Mouse (Mus musculus): Measurements from ENCODE around the gene Tmco5. TPM values are rescaled to one million over a fixed set of nuclear protein-coding genes. Genes with fewer than 3 reads are reported as not detected.
"Not testable (repeated sequence)": the region's sequence is repeated elsewhere in the genome, so short reads cannot be mapped to it uniquely, and the experiment has no call there.

Gene Tmco5
- polyA plus RNA-seq, 1 experiment from 2014 or later, result not detected

- Histone ChIP-seq H3K9ac (no peak overlapping the region), H3K27ac (no peak overlapping the region), H3K4me1 (replicated peaks) (peaks cover 10% of the 10 kb centered on the region), H3K4me2 (no peak overlapping the region), H3K36me3 (no peaks in the 10 kb centered on the region), H3K27me3 (no peaks in the 10 kb centered on the region), H3K9me3 (replicated peaks) (no peaks in the 10 kb centered on the region), H3K4me3 (no peak overlapping the region)
- WGBS, result 85% methylated on average over 7 of the region's 7 CpGs
- ATAC-seq (replicated peaks; ENCODE audit: insufficient number of reproducible peaks, insufficient read depth, low FRiP score, low read depth), result no peak
These were observed 45.8 kb downstream of the Tmco5 start for GRCm38 (mm10) chr2:116924292-116924691.

- Histone ChIP-seq H3K36me3 (no peaks in the 10 kb centered on the region), H3K4me3 (no peak overlapping the region), H3K27me3 (no peaks in the 10 kb centered on the region), H3K4me1 (replicated peaks) (peaks cover 10% of the 10 kb centered on the region), H3K9ac (no peak overlapping the region), H3K4me2 (no peak overlapping the region), H3K27ac (no peak overlapping the region), H3K9me3 (replicated peaks) (no peaks in the 10 kb centered on the region)
- WGBS, result 78% methylated on average over 5 of the region's 5 CpGs
- no peak for ATAC-seq (replicated peaks; ENCODE audit: insufficient number of reproducible peaks, insufficient read depth, low FRiP score, low read depth)
These were observed 46.7 kb downstream of the Tmco5 start for GRCm38 (mm10) chr2:116925230-116925629.

GRCm38 (mm10) chr2:116932218-116932617 is 53.7 kb downstream of the Tmco5 start:
- H3K27me3 ChIP-seq, result no peaks in the 10 kb centered on the region
- H3K4me3 ChIP-seq, result no peak overlapping the region
- H3K27ac ChIP-seq, result no peak overlapping the region
- H3K36me3 ChIP-seq, result no peaks in the 10 kb centered on the region
- H3K9ac ChIP-seq, result no peak overlapping the region
- no peaks in the 10 kb centered on the region for H3K9me3 ChIP-seq (replicated peaks)
- WGBS, result 79% methylated on average over 7 of the region's 7 CpGs
- no peak for ATAC-seq (replicated peaks; ENCODE audit: insufficient number of reproducible peaks, insufficient read depth, low FRiP score, low read depth)
- no peak overlapping the region for H3K4me2 ChIP-seq
- H3K4me1 ChIP-seq (replicated peaks), result no peaks in the 10 kb centered on the region

GRCm38 (mm10) chr2:116934236-116934635 is 55.7 kb downstream of the Tmco5 start:
- WGBS, result 83% methylated on average over 1 of the region's 1 CpGs
- H3K4me3 ChIP-seq; H3K27me3 ChIP-seq; H3K9ac ChIP-seq; ATAC-seq (replicated peaks; ENCODE audit: insufficient number of reproducible peaks, insufficient read depth, low FRiP score, low read depth); H3K4me1 ChIP-seq (replicated peaks); H3K9me3 ChIP-seq (replicated peaks); H3K27ac ChIP-seq; H3K36me3 ChIP-seq; H3K4me2 ChIP-seq: not testable (repeated sequence)

- no peak overlapping the region for H3K27ac ChIP-seq
- no peak overlapping the region for H3K4me2 ChIP-seq
- no peaks in the 10 kb centered on the region for H3K36me3 ChIP-seq
- no peak overlapping the region for H3K4me3 ChIP-seq
- no peak overlapping the region for H3K9ac ChIP-seq
- no peak for ATAC-seq (replicated peaks; ENCODE audit: insufficient number of reproducible peaks, insufficient read depth, low FRiP score, low read depth)
- H3K4me1 ChIP-seq (replicated peaks), result no peaks in the 10 kb centered on the region
- no peaks in the 10 kb centered on the region for H3K9me3 ChIP-seq (replicated peaks)
- no peaks in the 10 kb centered on the region for H3K27me3 ChIP-seq
These were observed 56.3 kb downstream of the Tmco5 start for GRCm38 (mm10) chr2:116934776-116935175.

GRCm38 (mm10) chr2:116936371-116936770 is 57.9 kb downstream of the Tmco5 start:
- no peak overlapping the region for H3K4me3 ChIP-seq
- no peak overlapping the region for H3K27ac ChIP-seq
- H3K4me2 ChIP-seq, result no peak overlapping the region
- H3K4me1 ChIP-seq (replicated peaks), result no peaks in the 10 kb centered on the region
- no peak for ATAC-seq (replicated peaks; ENCODE audit: insufficient number of reproducible peaks, insufficient read depth, low FRiP score, low read depth)
- WGBS, result 46% methylated on average over 2 of the region's 2 CpGs
- no peaks in the 10 kb centered on the region for H3K9me3 ChIP-seq (replicated peaks)
- H3K9ac ChIP-seq, result no peak overlapping the region
- H3K36me3 ChIP-seq, result no peaks in the 10 kb centered on the region
- no peaks in the 10 kb centered on the region for H3K27me3 ChIP-seq

- Histone ChIP-seq H3K4me1 (replicated peaks) (no peaks in the 10 kb centered on the region; the same call in 1 of the 2 replicates), H3K9ac (no peak overlapping the region), H3K4me2 (no peak overlapping the region), H3K27me3 (no peaks in the 10 kb centered on the region), H3K4me3 (no peak overlapping the region), H3K36me3 (no peaks in the 10 kb centered on the region), H3K27ac (no peak overlapping the region), H3K9me3 (replicated peaks) (no peaks in the 10 kb centered on the region)
- 79% methylated on average over 1 of the region's 1 CpGs for WGBS
- no peak for ATAC-seq (replicated peaks; ENCODE audit: insufficient number of reproducible peaks, insufficient read depth, low FRiP score, low read depth)
These were observed 58.7 kb downstream of the Tmco5 start for GRCm38 (mm10) chr2:116937166-116937565.

GRCm38 (mm10) chr2:116941816-116942215 is 63.3 kb downstream of the Tmco5 start:
- Histone ChIP-seq H3K27ac (peak overlapping the region; percentile 35; the same call in 1 of the 2 replicates), H3K27me3 (no peaks in the 10 kb centered on the region), H3K4me3 (no peak overlapping the region), H3K9ac (no peak overlapping the region), H3K9me3 (replicated peaks) (no peaks in the 10 kb centered on the region), H3K4me1 (replicated peaks) (peaks cover 3% of the 10 kb centered on the region), H3K36me3 (no peaks in the 10 kb centered on the region), H3K4me2 (no peak overlapping the region)
- no peak for ATAC-seq (replicated peaks; ENCODE audit: insufficient number of reproducible peaks, insufficient read depth, low FRiP score, low read depth)
- 82% methylated on average over 3 of the region's 3 CpGs for WGBS

Other genes starting within 250 kb of the Tmco5 start
- gene Spred1, start 242.7 kb downstream of the Tmco5 start, polyA plus RNA-seq (2015; fragmentation: Nextera tagmentation; extraction: Ambion mirVana), result 6.9 and 7.6 TPM in 2 replicates

Data from heart, embryonic 15.5 days (tissue).